Mouse (Mus musculus): ENCODE results near the gene Helq.

GRCm38 (mm10) chr5:100738802-100739201 is 59.6 kb downstream of the Helq start:
- TF ChIP-seq NELFE (IDR thresholded peaks at IDR 0.05; ENCODE audit: low read depth, low read length) (no peak), POLR2A (IDR thresholded peaks at IDR 0.05; ENCODE audit: control insufficient read depth in 1 of 2, insufficient read depth in 1 of 2, low read depth in 1 of 2, low read length in 2 of 2, poor library complexity in 1 of 2) (no peak), POLR2AphosphoS5 (IDR thresholded peaks at IDR 0.05; ENCODE audit: borderline replicate concordance, low read depth, low read length) (no peak), RAD21 (IDR thresholded peaks at IDR 0.05; ENCODE audit: low read depth, low read length) (no peak)
